Mouse (Mus musculus) brain, embryonic 18.5 days (tissue): ENCODE measurements at regions not wholly inside any gene's neighbourhood (a gene's known extent, or its start where the extent isn't known, plus 50 kb on each side); places are given as distances from the start of the nearest gene placed in this dataset.

ENCODE experiments used
- DNase-seq: peaks from one replicate; pipeline ENCODE4 v3.0.0-alpha.2; 2012; ENCODE audit warnings: low read depth, low spot score

DNA sequence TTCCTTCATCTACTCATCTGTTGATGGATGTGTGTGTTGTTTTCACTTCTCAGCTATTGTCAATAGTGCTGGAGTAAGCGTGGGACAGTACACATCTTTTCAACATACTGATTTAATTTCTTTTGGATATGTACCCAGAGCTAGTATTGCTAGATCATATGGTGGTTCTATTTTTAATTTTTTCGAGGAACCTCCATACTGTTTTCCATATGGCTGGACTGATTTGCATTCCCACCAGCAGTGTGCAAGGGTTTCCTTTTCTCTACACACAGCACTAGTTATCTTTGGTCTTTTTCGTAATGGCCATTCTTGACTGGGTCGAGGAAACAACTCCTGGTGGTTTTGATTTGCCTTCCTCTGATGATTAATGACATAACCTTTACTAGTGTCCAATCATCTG is 943.0 kb downstream of the Gsdmc2 start:
- DNase-seq = no peak

DNA sequence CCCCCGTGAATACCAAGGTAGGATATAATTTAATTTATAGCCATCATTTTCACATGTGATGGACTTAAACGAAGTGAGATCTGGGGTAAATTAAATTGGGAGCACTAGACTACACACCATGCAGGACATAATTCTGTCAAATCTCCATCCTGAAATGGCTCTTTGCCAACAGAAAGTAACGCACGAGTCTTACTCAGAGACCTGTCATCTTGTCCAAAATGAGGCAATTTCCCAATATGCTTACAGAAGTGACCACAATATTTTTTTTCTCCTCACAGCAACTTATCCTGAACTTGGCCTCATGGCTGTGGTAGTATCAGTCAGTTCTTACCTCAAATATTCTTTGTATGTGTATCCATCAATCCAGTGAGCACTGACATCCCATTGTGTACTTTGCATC is 955.2 kb downstream of the Gsdmc2 start:
- no peak for DNase-seq

GRCm38 (mm10) chr15:62885331-62885730 is 959.6 kb downstream of the Gsdmc2 start:
- no peak for DNase-seq

- no peak for DNase-seq
Observed at GRCm38 (mm10) chr15:62871082-62871766, 973.8 kb downstream of the Gsdmc2 start.

- DNase-seq = peak; percentile 10
Observed at GRCm38 (mm10) chr15:62862574-62862973, 982.4 kb downstream of the Gsdmc2 start.

GRCm38 (mm10) chr15:62861422-62861821 is 983.6 kb downstream of the Gsdmc2 start:
- DNase-seq = no peak

DNA sequence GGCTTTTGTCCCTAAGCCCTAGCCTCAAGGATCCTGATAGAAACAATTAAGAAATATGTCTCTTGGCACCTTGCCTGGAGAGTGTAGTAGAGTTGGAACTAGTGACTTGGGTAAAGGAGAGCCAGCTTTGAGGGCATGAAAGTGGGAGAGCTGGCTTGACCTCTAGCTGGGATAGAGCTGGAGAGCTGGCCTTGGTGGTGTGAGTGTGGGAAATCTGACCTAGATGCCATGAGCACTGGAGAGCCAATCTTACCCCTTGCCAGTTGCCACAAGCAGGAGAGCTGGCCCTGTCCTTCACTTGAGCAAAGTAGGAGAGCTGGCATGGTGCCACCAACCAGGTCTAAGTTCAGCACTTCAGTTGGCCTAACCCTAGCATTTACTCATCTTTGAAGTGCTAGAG is 995.7 kb downstream of the Gsdmc2 start:
- DNase-seq = no peak

- no peak for DNase-seq
Observed at GRCm38 (mm10) chr15:62845884-62846283, 999.1 kb downstream of the Gsdmc2 start.

GRCm38 (mm10) chr15:62825586-62825985 is 1019.4 kb downstream of the Gsdmc2 start:
- no peak for DNase-seq

DNA sequence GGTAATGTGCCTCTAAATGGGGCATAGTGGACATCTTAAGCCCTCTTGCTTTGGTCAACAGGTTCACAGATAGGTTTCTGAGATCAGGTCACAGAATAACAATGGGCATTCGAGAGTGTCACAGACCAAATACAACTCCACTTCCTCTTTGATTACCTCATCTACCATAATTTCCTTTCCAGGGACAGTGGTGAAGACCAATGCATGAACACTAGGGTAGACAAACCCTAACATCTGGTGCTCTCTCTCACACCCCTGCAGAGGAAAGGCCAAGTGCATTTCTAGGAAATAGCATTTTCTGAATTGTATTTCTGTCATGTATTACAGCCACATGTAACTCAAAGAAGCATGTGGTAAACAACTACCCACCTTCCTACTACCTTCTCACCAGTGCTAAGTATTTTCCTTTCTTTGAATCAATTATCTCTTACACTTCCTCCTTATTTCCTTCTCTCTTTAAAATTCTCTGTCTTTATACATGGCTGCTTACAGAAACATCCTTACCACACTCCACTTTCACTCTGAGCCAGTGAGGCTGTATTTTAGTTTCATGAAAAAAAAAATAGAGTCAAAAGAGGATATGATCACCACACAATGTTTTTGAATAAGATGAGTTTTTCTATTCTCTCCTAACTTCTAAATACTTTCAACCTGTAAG is 1021.0 kb downstream of the Gsdmc2 start:
- DNase-seq = no peak

DNA sequence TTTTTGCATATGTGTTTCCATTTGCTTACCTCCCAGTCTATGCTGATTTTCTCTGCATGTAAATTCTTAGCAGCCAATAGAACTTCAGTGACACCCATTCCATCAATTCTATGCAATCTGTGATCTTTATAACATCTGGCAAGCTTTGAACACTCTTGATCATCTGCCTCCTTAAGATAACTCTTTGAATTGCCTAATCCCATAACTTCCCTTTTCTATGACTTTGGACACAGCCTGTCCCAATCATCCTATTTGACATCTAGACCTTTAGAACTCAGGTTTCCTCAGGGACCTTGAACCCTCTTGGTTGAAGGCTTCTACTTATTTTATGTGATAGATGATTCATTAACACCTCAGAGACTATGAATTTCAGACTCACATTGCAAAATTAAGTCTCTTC is 1022.7 kb downstream of the Gsdmc2 start:
- no peak for DNase-seq

- no peak for DNase-seq
Observed at GRCm38 (mm10) chr15:62813093-62813492, 1031.9 kb downstream of the Gsdmc2 start.

- DNase-seq = peak; percentile 39
Observed at GRCm38 (mm10) chr15:62812026-62812425, 1033.0 kb downstream of the Gsdmc2 start.

- no peak for DNase-seq
Observed at GRCm38 (mm10) chr15:62809320-62809719, 1035.7 kb downstream of the Gsdmc2 start.

DNA sequence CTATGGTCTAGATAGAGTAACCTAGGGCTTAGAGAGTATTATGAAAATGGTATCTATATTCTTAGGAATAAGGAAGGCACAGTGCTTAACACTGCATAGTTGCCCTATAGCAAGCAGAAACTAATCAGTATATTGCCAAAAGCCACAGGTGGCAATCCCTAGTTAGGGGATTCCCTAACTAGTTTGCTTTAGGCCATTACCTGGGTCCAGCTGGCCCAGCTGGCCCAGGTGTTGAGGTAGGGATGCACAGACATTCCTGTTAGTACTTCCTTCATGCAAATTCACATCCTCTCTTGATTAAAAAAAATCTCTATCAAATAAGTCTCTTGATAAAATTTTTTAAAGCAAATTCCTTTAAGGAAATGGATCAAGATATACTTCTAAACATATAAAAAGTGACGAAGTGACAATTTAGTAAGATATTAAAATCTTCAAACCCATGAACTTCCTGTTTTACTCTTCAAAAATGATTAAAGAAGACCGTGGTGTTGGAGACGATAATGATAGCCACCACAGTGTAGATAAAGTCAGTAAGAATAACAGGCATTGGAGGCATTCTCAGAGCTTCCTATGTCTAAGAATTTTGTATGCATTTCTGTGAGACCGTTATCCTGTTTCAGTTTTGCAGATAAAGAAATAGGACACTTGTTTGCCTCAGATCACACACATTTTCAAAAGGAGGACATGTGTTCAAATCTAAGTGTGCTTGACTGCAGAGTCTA is 1036.7 kb downstream of the Gsdmc2 start:
- DNase-seq = no peak

DNA sequence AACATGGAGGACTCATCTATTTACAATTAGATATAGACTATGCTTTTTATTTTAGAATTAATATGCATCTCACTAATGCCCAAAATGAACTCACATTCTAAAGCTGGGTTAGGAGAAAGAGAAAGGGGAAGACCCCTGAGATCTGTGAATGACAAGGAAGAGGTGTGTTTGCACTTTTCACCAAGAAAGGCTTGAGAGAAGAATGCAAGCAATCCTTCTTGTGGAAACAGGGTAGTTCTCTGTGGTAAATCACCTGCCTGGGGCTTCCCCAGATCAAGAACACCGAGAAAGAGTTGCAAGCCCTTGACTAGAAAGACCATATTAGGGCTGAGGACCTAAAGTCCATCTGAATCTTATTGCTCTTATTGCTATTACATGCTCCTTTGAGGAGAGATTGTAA is 1037.6 kb downstream of the Gsdmc2 start:
- no peak for DNase-seq

DNA sequence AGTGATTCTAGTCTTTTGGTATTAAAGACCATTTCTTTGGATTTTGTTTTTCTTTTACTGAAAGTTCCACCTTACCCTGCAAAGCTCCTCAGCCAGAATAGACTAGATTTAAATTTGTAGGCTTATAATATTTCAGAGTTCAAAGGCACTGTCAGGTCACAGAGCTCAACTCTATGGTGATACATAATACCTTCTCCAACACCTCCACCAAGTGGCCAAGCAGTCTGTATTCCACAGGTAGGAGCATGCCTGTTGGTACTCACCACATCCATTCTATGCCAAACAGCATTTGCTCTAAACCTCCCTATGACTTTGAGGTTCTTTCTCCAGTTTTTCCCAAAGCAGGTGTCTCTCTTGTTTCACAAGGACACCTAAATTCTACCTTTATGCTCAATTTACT is 1042.2 kb downstream of the Gsdmc2 start:
- no peak for DNase-seq

DNA sequence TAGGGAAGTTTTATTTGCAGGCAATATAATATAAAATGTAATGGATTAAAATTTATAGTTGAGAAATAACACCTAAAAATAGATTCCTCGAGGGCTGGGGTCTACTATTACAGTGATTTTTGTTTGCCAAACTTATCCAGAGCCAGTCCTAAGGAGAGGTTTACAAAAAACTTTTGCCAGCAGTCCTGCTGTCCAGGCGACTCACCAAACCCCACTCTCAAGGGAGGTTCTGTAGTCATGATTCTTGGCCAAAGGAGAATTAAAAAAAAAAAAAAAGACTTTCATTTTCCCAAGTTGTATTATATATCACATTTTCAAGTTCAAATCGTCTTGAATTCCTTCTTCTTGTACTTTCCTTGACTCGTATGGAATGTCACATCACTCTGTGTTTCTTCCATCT is 1046.2 kb downstream of the Gsdmc2 start:
- no peak for DNase-seq

- DNase-seq = no peak
Observed at GRCm38 (mm10) chr15:62793569-62793968, 1051.4 kb downstream of the Gsdmc2 start.

DNA sequence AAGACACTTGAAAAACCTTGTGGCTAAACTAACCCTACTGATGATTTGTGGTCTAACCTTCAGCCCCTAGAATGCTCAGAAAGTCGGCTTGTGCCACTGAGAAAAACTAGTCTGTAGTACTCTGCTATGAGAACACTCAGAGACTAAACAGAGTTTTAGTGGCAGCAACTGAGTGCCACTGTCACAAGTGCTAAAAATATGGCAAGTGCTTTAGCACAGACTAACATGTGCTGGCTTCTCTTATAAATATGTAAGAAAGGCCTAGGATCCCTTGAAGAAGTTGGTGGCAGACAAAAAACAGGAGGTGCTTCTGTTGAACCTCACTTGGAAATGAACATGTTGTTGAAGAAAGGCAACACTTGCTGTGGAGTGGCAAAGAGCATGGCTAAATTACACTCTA is 1052.9 kb downstream of the Gsdmc2 start:
- DNase-seq = no peak

GRCm38 (mm10) chr15:62787753-62788152 is 1057.2 kb downstream of the Gsdmc2 start:
- no peak for DNase-seq

GRCm38 (mm10) chr15:62786315-62786714 is 1058.7 kb downstream of the Gsdmc2 start:
- DNase-seq = no peak
